21 mouse cellular contexts compared by ENCODE assay signal in genomic region chr11:61469317-61469917, GRCm38 (mm10). TPM values are rescaled to one million over a fixed set of nuclear protein-coding genes. Genes with fewer than 3 reads are reported as not detected.
DNase-seq lines count a peak whose midpoint lies in the region; ATAC-seq lines count a peak whose summit lies in the region.
"Had no signal": no experiment of that assay in that cellular context is flagged by ENCODE, and none has a peak within 500 bp of the region (broad histone marks: within the 10 kb centered on the region; RNA-seq: fewer than 3 reads in every experiment).

No protein-coding gene starts in this region.

- ATAC-seq in lung, embryonic 16.5 days (ENCODE audit: low read depth): no peak
- ATAC-seq in hematopoietic stem cell, adult 5-6 weeks (replicated peaks in 1 of 2; ENCODE audit: insufficient read depth in 1 of 2, low FRiP score in 2 of 2, low TSS enrichment in 1 of 2, low read depth in 1 of 2, poor library complexity in 2 of 2, severe bottlenecking in 2 of 2): peak; percentile 56 to 69
- ATAC-seq in neutrophil, adult 5-6 weeks (ENCODE audit: extremely low read depth, insufficient number of reproducible peaks, low FRiP score, poor library complexity, severe bottlenecking): peak; percentile 37; the same call in 1 of the 2 replicates

- DNase-seq in cerebellum, postnatal 10 days: peak; percentile 25 to 34
- DNase-seq in cerebellum, adult 11 months: no peak
- DNase-seq in lung, postnatal 4 days: no peak
- DNase-seq in forebrain, embryonic 10.5 days (ENCODE audit: extremely low spot score, low spot score): no peak
- DNase-seq in gastrocnemius, adult 18-20 months (ENCODE audit: low spot score): no peak
- DNase-seq: adrenal gland, postnatal 10 days; B cell, adult 2 months; gastrocnemius, postnatal 36 days; heart, postnatal 14 days; kidney, adult 8-10 months; kidney, postnatal 25 days; layer of hippocampus, adult 9-11 months; lung, adult 18-20 months; retina, postnatal 1 day had no signal

- H3K27me3 ChIP-seq in lung, embryonic 16.5 days (ENCODE audit: control insufficient read depth, insufficient read depth, low read depth, low read length): no peaks in the 10 kb centered on the region
- H3K27me3 ChIP-seq in forebrain, embryonic 10.5 days (ENCODE audit: poor library complexity, severe bottlenecking): no peaks in the 10 kb centered on the region
- H3K27me3 ChIP-seq: embryonic facial prominence, embryonic 13.5 days; limb, embryonic 13.5 days had no signal

- no peaks in the 10 kb centered on the region for H3K36me3 ChIP-seq in lung, embryonic 16.5 days (ENCODE audit: control insufficient read depth, insufficient read depth, low read length)
- no peaks in the 10 kb centered on the region for H3K36me3 ChIP-seq in forebrain, embryonic 10.5 days (replicated peaks)
- H3K36me3 ChIP-seq: embryonic facial prominence, embryonic 13.5 days; limb, embryonic 13.5 days had no signal

- H3K9ac ChIP-seq in lung, embryonic 16.5 days (ENCODE audit: low read length): no peak overlapping the region
- H3K9ac ChIP-seq: embryonic facial prominence, embryonic 13.5 days; limb, embryonic 13.5 days had no signal

- H3K4me2 ChIP-seq in lung, embryonic 16.5 days (ENCODE audit: low read depth, low read length): no peak overlapping the region
- H3K4me2 ChIP-seq: embryonic facial prominence, embryonic 13.5 days; heart, embryonic 11.5 days; limb, embryonic 13.5 days; midbrain, embryonic 11.5 days had no signal

- no peak overlapping the region for H3K4me3 ChIP-seq in lung, embryonic 16.5 days (ENCODE audit: low read length)
- no peak overlapping the region for H3K4me3 ChIP-seq in forebrain, embryonic 10.5 days
- H3K4me3 ChIP-seq: embryonic facial prominence, embryonic 13.5 days; limb, embryonic 13.5 days had no signal

- H3K9me3 ChIP-seq in lung, embryonic 16.5 days (ENCODE audit: control insufficient read depth, low read length): peaks cover 4% of the 10 kb centered on the region; the same call in 1 of the 2 replicates
- H3K9me3 ChIP-seq in forebrain, embryonic 10.5 days: no peaks in the 10 kb centered on the region
- H3K9me3 ChIP-seq: embryonic facial prominence, embryonic 13.5 days had no signal

- peaks cover 17% of the 10 kb centered on the region for H3K4me1 ChIP-seq in lung, embryonic 16.5 days (replicated peaks; ENCODE audit: control insufficient read depth, insufficient read depth, low read length)
- 0 out of 2 replicates have a peak, but pooled peaks cover 9% of the 10 kb centered on the region for H3K4me1 ChIP-seq in forebrain, embryonic 10.5 days

- WGBS in lung, embryonic 16.5 days: 39% methylated on average over 7 of the region's 7 CpGs
- 77% methylated on average over 7 of the region's 7 CpGs for WGBS in forebrain, embryonic 10.5 days

- H3K27ac ChIP-seq in lung, embryonic 16.5 days (ENCODE audit: low read length): peak overlapping the region; percentile 70
- H3K27ac ChIP-seq in forebrain, embryonic 10.5 days: no peak overlapping the region
- H3K27ac ChIP-seq: embryonic facial prominence, embryonic 13.5 days; limb, embryonic 13.5 days had no signal

RNA-seq across cellular contexts. Expression of gene Rnf112, which starts 15.5 kb away (rescaled TPM):
- 0.78 and 1.2 TPM in 2 replicates for polyA plus RNA-seq in lung, embryonic 16.5 days (2015; fragmentation: Nextera tagmentation; extraction: Ambion mirVana)
- not detected in 2 replicates for total RNA-seq in hematopoietic stem cell, adult 5-6 weeks (2017)
- not detected in 2 replicates for total RNA-seq in neutrophil, adult 5-6 weeks (2017)
- 0.26 and 0.36 TPM in 2 replicates for polyA plus RNA-seq in forebrain, embryonic 10.5 days (2016; fragmentation: Nextera tagmentation; extraction: Ambion mirVana)
- not detected for total RNA-seq in gastrocnemius, adult 18-20 months (2021)

RNA-seq across cellular contexts. Expression of gene Mfap4, which starts 15.8 kb away (rescaled TPM):
- polyA plus RNA-seq in lung, embryonic 16.5 days (2015; fragmentation: Nextera tagmentation; extraction: Ambion mirVana): 1,630 and 1,660 TPM in 2 replicates
- total RNA-seq in hematopoietic stem cell, adult 5-6 weeks (2017): not detected in 2 replicates
- not detected in 2 replicates for total RNA-seq in neutrophil, adult 5-6 weeks (2017)
- 50.9 and 53.9 TPM in 2 replicates for polyA plus RNA-seq in forebrain, embryonic 10.5 days (2016; fragmentation: Nextera tagmentation; extraction: Ambion mirVana)
- total RNA-seq in gastrocnemius, adult 18-20 months (2021): 1 to 10 TPM; 6.5 to 7.4 TPM

RNA-seq across cellular contexts. Expression of gene Mapk7, which starts 24.8 kb away (rescaled TPM):
- 59.6 and 61.8 TPM in 2 replicates for polyA plus RNA-seq in lung, embryonic 16.5 days (2015; fragmentation: Nextera tagmentation; extraction: Ambion mirVana)
- total RNA-seq in hematopoietic stem cell, adult 5-6 weeks (2017): 4.2 TPM in 2 replicates
- 15.2 and 15.6 TPM in 2 replicates for total RNA-seq in neutrophil, adult 5-6 weeks (2017)
- 82.8 and 84.4 TPM in 2 replicates for polyA plus RNA-seq in forebrain, embryonic 10.5 days (2016; fragmentation: Nextera tagmentation; extraction: Ambion mirVana)
- 1 to 10 TPM; 3.5 to 4.1 TPM for total RNA-seq in gastrocnemius, adult 18-20 months (2021)

RNA-seq across cellular contexts. Expression of gene B9d1, which starts 35.5 kb away (rescaled TPM):
- 47.3 and 47.9 TPM in 2 replicates for polyA plus RNA-seq in lung, embryonic 16.5 days (2015; fragmentation: Nextera tagmentation; extraction: Ambion mirVana)
- 1.6 and 4.4 TPM in 2 replicates for total RNA-seq in hematopoietic stem cell, adult 5-6 weeks (2017)
- total RNA-seq in neutrophil, adult 5-6 weeks (2017): 1.2 TPM in 1 of 2 replicates, not detected in the other
- 53.0 and 53.3 TPM in 2 replicates for polyA plus RNA-seq in forebrain, embryonic 10.5 days (2016; fragmentation: Nextera tagmentation; extraction: Ambion mirVana)
- 1 to 10 TPM; 3.8 to 4.0 TPM for total RNA-seq in gastrocnemius, adult 18-20 months (2021)

Comparison
In these comparisons a context has a peak if more than half of its experiments do, and no peak if none do; other contexts are left out.
1. DNase-seq: peak in cerebellum, postnatal 10 days (2 of 2); none in cerebellum, adult 11 months (single experiment), lung, postnatal 4 days (0 of 2), forebrain, embryonic 10.5 days (single experiment) and gastrocnemius, adult 18-20 months (single experiment).